7 mouse cellular contexts compared by ENCODE assay signal in the genomic region with DNA sequence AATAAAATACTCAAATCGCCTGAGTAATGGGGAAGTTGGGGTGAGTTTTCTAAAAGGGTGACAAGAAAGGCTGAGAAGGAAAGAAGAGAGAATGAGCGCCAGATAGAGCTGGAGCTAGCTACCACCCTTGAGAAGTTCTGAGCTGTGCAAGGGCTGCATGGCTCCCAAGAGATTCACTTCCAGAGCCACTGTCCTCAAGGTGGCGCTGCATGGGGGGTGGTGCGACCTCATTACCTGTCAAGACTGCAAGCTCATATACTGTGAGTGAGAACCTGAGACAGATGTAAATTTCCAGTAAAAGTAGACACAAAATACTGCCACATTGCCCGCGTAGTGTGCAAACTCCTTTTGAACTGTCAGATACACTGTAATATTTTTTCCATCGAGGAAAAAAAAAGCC.
DNase-seq lines count a peak whose midpoint lies in the region; TF ChIP-seq lines count a peak whose summit lies in the region.

No protein-coding gene starts in this region.

- DNase-seq in kidney, adult 9 months = peak; percentile 1
- DNase-seq in kidney, adult 11 months = no peak
- peak; percentile 37 for DNase-seq in 416B (ENCODE audit: low read depth)
- no peak for DNase-seq in limb, embryonic 10.5 days (ENCODE audit: low spot score)
- no peak for DNase-seq in frontal cortex, postnatal 36 days (ENCODE audit: low spot score in 2 of 2)
- no peak for DNase-seq in frontal cortex, postnatal 25 days (ENCODE audit: low spot score in 2 of 2)

- H3K4me1 ChIP-seq in E14TG2a.4 (replicated peaks; ENCODE audit: low read depth, low read length) = no peaks in the 10 kb centered on the region
- H3K4me1 ChIP-seq in limb, embryonic 10.5 days = peaks cover 14% of the 10 kb centered on the region

- no peak overlapping the region for H3K4me3 ChIP-seq in E14TG2a.4 (replicated peaks; ENCODE audit: low read length)
- H3K4me3 ChIP-seq in limb, embryonic 10.5 days = no peak overlapping the region

- H3K9me3 ChIP-seq in E14TG2a.4 (ENCODE audit: low read length) = no peaks in the 10 kb centered on the region
- no peaks in the 10 kb centered on the region for H3K9me3 ChIP-seq in limb, embryonic 10.5 days (replicated peaks)

- 0 out of 2 replicates have a peak overlapping the region, but pooled peaks have one; percentile 36 for H3K27ac ChIP-seq in limb, embryonic 10.5 days

- H3K27me3 ChIP-seq in E14TG2a.4 (ENCODE audit: insufficient read depth, low read length) = no peaks in the 10 kb centered on the region
- no peaks in the 10 kb centered on the region for H3K27me3 ChIP-seq in limb, embryonic 10.5 days (ENCODE audit: low read depth, poor library complexity, severe bottlenecking)

- WGBS in limb, embryonic 10.5 days = 59% methylated on average over 7 of the region's 7 CpGs

- H3K36me3 ChIP-seq in E14TG2a.4 (ENCODE audit: insufficient read depth, low read length) = no peaks in the 10 kb centered on the region
- H3K36me3 ChIP-seq in limb, embryonic 10.5 days = no peaks in the 10 kb centered on the region

- peak; percentile 52 for TF ChIP-seq CTCF in E14TG2a.4 (conservative IDR thresholded peaks at IDR 0.05; ENCODE audit: low read length)

Comparison
In these comparisons a context has a peak if more than half of its experiments do, and no peak if none do; other contexts are left out.
1. DNase-seq: peak in kidney, adult 9 months (single experiment) and 416B (single experiment); none in kidney, adult 11 months (single experiment), limb, embryonic 10.5 days (single experiment), frontal cortex, postnatal 36 days (0 of 2) and frontal cortex, postnatal 25 days (0 of 2).